ENCODE assay signal across 5 mouse cellular contexts in the genomic region with DNA sequence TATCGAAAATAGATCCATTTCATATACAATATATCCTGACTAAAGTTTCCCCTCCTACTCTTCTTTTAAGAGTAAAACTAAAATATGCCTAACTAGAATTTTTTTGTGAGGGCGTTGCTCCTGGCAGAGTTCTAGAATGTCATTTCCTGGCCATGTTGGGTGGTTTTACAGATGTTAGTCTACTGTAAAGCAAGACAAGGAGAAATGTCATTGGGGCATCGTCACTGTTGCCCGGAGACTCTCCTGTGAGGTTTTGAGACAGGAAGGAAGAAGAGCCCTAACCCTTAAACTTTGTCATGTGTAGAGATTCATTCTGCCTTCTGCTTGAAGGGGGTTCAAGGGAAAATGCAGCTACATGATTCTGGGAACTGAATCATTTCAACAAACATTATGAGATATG.
"Had no signal": no experiment of that assay in that cellular context is flagged by ENCODE, and none has a peak within 500 bp of the region (broad histone marks: within the 10 kb centered on the region; RNA-seq: fewer than 3 reads in every experiment).

No protein-coding gene starts in this region.

- H3K36me3 ChIP-seq: kidney, embryonic 15.5 days; limb, embryonic 15.5 days; liver, embryonic 12.5 days; midbrain, embryonic 12.5 days had no signal

- H3K27ac ChIP-seq: kidney, embryonic 15.5 days; limb, embryonic 15.5 days; liver, embryonic 12.5 days; midbrain, embryonic 12.5 days; stomach, postnatal 0 days had no signal

- H3K4me1 ChIP-seq: limb, embryonic 15.5 days; liver, embryonic 12.5 days; midbrain, embryonic 12.5 days had no signal

- H3K4me3 ChIP-seq: kidney, embryonic 15.5 days; limb, embryonic 15.5 days; liver, embryonic 12.5 days; midbrain, embryonic 12.5 days had no signal

- H3K27me3 ChIP-seq: kidney, embryonic 15.5 days; limb, embryonic 15.5 days; liver, embryonic 12.5 days; midbrain, embryonic 12.5 days had no signal
